Mouse (Mus musculus): ENCODE results near the gene Srrm4.

The Srrm4 gene

DNA sequence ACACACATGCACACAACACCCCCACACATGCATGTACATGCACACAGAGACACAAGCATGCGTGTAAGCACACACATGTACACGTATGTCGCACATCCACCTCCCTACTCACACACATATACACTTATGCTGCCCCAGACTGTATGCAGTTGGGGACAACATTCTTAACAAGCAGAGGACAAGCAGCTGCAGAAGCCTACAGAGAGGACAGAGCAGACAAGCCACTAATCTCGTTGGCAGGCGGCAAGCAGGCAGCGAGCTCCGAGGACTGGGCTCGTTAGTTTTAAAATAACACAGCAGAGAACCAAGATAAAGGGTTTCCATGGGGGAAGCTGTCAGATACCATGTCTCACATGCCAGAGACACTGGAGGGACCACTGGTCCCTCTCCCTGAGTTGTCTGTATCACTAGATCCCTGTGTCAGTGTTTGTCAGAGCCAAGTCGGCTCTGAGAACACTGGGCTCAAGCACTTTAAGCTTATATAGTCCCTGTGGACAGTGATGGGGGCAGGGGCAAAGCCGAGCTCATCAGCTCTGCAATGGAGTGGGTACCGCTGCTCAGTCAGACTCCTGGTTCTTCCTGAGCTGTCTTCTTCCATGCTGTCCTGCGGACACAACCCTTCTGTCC, 99.7 kb downstream of the Srrm4 start:
- DNase-seq (ENCODE audit: low read depth, low spot score): no peak

DNA sequence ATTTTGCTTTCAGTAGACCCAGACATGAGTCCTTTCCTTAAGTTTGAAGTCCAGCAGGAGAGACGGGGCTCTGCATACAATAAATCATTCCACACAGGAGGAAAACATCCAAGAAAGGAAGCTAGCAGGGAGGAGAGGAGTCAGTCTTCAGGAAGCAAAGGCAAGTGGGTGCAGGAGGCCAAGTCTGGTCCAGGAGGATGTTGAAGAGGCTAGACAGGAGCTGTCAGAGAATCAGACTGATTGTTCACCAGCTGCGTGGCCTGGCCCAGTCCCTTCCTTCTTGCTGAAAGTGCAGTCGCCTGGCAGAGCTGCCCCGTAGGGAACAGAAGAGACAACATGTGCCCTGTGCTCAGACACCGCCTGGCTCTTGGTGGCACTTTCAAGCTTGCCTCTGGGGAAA, 100.8 kb downstream of the Srrm4 start:
- DNase-seq (ENCODE audit: low read depth, low spot score): no peak

DNA sequence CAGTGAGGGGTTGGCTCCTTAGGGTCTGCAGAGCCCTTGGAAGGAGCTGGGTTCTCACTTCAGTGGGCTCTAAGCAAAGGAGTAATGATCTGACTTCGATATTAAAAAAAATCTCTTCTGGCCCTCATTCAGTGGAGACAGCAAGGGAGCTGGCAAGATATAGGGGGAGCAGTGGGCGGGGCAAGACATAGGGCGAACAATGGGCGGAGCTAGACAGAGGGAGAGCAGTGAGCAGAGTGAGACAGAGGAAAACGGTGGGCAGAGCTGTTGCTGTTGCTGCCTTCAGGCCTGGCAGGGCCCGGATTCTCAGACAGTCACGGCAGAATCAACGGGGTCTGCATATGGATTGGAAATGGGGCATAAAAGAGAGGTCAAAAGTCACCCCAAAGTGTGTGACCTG, 102.0 kb downstream of the Srrm4 start:
- peak; percentile 52 for DNase-seq (ENCODE audit: low read depth, low spot score)

GRCm38 (mm10) chr5:116486135-116486534, 105.5 kb downstream of the Srrm4 start:
- DNase-seq (ENCODE audit: low read depth, low spot score): no peak

- DNase-seq (ENCODE audit: low read depth, low spot score): peak; percentile 44
Measured at GRCm38 (mm10) chr5:116485069-116485468, 106.5 kb downstream of the Srrm4 start.

DNA sequence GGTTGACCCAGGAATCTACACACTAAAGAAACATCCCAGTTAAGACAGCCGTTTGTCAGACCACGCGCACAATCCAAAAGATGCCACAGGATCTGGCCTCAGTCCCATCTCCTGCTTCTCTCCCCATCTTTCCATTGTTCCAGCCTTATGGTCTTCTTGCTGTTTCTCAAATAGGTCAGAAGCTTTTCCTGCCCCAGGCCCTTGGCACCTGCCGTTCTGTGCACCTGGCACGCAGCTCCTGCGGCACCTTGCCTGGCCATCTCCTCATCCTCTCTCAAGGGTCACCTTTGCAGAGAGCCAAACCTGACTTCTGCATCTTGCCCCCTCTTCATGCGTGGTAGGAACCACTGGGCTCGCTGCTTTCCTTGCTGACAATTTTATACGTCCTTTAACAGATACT, 107.4 kb downstream of the Srrm4 start:
- DNase-seq (ENCODE audit: low read depth, low spot score): no peak

DNA sequence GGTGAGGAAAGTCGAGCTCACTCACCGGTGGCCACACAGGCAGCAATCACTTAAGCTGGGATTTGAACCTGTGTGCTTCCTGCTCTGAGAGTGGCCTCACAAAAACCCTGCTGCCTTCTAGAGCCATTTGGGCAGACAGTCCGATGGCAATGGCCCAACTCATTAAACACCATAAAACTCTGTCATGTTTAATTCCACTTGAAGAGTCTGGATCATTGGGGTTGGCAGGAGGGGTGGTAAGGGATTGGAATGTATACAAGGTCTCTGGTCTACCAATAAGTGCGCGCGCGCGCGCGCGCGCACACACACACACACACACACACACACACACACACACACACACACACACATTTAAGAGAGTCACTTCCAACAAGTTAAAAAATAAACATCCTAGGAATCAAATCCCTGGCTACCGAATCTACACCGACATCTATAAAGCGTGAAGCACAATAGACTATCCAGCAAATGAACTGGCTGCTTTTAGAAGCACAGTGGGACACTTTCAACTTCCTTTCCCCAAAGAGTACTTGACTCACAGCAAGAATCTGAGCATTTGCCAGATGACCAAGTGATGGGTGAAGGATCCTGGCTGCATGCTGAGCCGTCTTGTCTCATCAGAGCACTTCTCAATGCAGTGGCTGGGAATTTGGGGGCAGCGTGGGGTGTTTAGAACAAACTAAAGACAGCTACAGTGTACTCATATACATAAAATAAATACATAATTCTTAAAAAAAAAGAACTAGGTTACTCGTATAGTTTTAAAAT, 112.8 kb downstream of the Srrm4 start:
- no peak for DNase-seq (ENCODE audit: low read depth, low spot score)

DNA sequence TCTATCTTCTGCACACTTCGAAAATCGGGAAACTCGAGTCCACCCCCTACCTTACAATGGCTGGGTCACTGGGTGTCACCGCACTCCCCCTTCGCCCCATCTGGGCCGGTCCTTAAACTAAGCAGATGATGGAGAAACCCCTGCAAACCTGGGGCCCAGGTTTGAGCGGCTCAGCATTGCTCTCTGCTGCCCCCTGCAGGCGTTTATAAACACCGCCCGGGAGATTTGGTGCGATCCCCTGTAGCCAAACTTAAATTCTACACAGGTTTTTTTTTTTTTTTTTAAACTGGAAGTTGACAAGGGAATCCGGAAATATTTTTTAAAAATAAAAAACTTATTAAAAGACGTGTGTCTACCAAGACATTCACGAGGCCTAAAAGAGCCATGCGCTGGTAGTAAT, 115.6 kb downstream of the Srrm4 start:
- peak; percentile 76 for DNase-seq (ENCODE audit: low read depth, low spot score)

DNA sequence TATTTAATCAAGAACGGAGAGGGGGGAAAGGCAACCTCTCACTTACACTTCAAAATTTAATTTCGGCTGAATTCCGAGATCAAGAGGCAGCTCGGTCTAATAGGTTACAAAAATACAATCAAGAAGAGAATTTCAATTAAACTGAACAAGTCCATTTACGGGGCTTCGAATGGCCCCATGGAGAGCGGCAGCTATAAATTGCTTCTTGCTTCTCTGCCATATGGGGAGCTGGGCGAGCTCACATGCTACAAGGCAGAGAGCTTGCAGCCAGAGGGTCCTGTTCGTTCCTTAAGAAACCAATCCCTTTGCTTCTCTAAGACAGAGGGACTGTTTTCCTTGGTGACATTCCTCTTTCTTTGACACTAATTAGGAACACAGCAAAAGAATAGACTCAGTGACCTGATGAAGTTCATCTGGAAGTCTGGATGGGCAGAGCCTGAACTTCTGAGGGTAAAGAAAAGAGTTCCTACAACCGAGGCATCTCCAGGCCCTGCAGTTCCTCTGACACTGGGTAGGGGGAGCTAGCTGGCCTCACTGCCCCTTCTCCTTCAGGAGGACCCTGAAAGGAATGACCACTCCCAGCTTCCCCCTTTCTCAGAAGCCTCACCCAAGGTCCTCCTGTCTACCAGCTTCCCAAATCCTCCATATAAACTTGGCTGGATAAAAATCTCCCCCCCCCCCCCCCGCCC, 130.1 kb downstream of the Srrm4 start:
- no peak for DNase-seq (ENCODE audit: low read depth, low spot score)

DNA sequence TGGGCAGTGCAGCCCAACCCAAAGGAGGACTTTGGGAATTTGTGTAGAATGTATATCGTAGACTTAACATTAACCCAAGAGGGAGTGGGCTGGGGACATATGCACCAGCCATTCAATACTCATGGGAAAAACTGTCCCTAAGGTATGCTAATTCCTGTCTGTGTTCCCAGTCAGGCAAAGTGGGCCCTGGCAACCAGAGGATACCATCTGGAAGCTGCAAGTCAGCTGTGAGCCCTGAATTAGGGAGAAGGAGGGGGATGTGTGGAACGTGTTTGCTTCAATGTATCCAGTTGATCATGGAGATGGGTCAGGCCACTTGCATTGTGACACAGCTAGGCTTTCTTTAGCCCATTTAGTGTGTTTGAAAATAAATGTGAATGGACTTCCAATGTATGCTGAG, 131.6 kb downstream of the Srrm4 start:
- no peak for DNase-seq (ENCODE audit: low read depth, low spot score)

- DNase-seq (ENCODE audit: low read depth, low spot score): peak; percentile 72
Measured at GRCm38 (mm10) chr5:116457791-116458190, 133.8 kb downstream of the Srrm4 start.

DNA sequence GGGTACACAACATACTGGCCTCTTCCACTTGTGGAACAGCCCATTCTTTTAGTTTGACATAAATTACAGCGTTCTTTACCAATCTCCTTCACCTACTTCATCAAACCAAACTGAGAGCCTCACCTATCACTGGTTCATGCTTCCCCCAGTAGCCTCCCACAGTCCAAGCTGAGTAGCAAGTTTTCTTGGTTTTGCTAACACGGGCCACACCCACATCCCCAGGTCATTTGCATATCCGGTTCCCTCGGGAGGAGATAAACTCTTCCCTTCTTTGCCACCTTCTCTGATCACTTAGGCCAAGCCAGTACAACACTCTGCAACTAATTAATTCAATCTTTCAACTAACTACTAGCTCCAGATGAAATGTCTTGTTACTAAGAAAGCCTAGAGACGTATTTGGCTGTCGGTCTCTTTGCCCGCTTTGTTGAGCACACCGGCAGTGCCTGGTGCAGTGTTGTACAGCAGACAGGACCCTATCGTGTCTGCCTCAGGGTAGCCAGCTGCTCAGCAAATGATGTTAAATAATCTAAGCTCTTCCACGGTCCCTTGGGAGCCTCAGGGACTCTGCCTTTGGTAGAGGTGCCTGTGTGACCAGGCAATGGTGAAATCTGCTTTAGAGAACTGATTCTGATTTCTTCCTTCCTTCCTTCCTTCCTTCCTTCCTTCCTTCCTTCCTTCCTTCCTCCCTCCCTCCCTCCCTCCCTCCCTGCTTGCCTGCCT, 134.7 kb downstream of the Srrm4 start:
- peak; percentile 78 for DNase-seq (ENCODE audit: low read depth, low spot score)

GRCm38 (mm10) chr5:116453401-116453851, 138.2 kb downstream of the Srrm4 start:
- peak; percentile 73 for DNase-seq (ENCODE audit: low read depth, low spot score)

DNA sequence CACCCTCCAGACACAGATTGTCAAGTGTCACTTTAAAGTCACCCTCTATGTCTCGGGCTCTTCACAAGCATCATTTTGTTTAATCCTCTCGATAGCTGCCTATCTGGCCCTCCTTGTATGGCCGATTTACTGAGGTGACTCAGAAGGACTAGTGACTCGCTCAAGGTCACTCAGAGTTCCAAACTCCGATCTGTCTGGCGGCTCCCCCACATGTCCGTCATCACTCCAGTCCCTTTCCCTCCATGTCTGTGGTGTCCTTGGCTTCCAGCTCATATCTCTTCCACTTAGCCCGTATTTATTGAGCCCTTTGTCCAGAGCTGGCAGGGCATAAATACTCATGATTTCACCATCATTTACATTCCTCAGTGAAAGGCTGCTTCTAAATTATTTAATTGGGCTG, 140.7 kb downstream of the Srrm4 start:
- DNase-seq (ENCODE audit: low read depth, low spot score): no peak

DNA sequence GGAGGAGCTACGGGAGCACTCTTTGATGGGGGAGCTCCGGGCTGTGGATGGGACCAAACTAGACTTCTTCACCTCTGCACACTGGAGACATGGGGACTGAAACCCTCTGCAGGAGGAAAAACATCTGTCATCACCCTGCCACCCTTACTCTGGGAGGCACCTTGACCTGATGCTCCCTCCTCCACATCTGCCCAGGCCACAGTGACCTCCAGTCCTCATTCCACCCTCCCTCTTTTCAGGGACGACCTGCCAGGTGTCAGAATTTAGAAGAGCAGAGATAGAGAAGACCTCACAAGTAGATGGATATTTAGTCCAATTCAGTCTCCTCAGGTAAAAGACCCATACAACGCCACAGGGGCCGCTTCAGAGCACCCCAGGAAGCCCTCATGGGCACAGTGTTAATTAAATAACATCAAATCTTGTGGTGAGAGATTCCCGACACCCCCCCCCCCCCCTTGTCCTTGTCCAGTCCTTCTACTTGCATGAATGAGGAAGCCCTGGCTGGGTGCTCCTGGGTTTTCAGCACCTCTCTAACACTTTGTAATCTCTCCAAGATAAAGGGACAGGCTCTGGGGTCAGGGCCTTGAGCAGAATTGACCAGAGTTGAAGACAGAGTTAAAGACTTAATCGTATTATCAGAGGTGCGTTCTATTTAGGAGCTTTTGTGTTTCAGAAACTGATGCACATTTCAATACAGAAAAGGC, 141.9 kb downstream of the Srrm4 start:
- DNase-seq (ENCODE audit: low read depth, low spot score): no peak

- peak; percentile 45 for DNase-seq (ENCODE audit: low read depth, low spot score)
Measured at GRCm38 (mm10) chr5:116448409-116449191, 143.0 kb downstream of the Srrm4 start.

GRCm38 (mm10) chr5:116447821-116448350, 143.7 kb downstream of the Srrm4 start:
- peak; percentile 64 for DNase-seq (ENCODE audit: low read depth, low spot score)

GRCm38 (mm10) chr5:116446552-116446951, 145.1 kb downstream of the Srrm4 start:
- peak; percentile 74 for DNase-seq (ENCODE audit: low read depth, low spot score)

DNA sequence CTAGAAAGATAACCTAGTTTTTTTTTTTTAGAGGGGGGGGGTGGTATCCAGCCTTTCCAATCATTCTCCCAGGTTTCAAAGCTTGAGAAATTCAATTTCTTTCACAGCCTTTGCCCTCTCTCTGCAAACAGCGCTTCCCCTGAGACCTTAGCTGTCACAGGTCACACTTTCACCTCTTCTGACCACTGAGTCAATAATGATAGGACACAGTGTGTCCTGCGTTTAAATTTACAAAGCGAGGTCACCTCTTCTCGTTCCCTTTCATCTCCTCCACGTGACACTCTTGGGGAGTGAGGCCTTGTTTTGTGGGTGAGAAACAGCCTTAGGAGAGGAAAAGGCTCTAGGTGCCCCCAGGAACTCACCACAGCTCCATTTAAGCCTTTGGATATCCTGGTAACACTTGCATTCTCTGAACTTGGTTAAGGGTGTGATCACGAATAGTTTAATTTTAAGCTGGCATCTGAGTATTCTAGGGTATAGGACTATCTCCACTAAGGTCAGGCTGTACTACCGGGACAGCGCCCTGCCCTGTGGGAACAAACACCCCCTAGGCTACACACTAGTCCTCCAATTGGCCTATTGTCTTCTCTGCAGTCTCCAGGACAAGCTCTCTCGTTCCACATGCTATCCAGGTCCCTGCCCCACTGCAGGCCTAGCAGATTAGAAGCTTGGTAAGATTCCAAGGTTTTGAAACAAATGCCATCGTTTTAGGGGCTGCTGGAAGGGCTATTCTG, 145.8 kb downstream of the Srrm4 start:
- no peak for DNase-seq (ENCODE audit: low read depth, low spot score)

DNA sequence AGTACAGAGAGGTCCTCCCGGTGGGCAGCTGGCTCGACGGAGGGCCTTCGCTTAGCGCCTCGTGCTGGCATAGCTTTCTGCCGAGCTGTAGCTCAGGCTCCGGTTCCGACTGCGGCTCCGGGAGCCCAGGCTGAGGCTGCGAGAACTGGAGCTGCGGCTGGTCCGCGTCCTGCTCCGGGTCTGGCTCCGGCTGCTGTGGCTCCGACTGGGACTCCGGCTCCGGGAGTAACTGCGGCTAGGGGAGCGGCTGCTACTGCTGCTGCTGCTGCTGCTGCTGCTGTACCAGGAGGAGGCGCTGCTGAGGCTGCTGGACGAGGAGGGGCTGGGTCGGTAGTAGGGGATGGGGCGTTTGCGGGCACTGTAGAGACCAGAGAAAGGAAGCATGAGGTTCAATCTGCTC, 147.1 kb downstream of the Srrm4 start:
- DNase-seq (ENCODE audit: low read depth, low spot score): peak; percentile 86

Data from ZHBTc4 (cell line).